Mouse (Mus musculus) spleen, adult 2 months (tissue): Measurements from ENCODE around the gene Pkn3. TPM values are rescaled to one million over a fixed set of nuclear protein-coding genes. Genes with fewer than 3 reads are reported as not detected.

Experiments
- DNase-seq, 2 experiments: peaks; one replicate each; pipeline versions ENCODE4 v3.0.0 to v3.0.0-alpha.2; 2012 to 2021; ENCODE audit warnings: low spot score in 2 of 2, low read depth in 1 of 2
- H3K27ac ChIP-seq: fragments of 200-500 bp; 2 replicates; pipeline ENCODE4 v1.5.1; 2012; ENCODE audit warnings: low read length, inconsistent platforms; ENCODE audit not compliant: insufficient read depth
- H3K27me3 ChIP-seq: fragments of 200-500 bp; 2 replicates; pipeline ENCODE4 v1.6.1; 2012; ENCODE audit warnings: mild to moderate bottlenecking, moderate library complexity, low read length, inconsistent platforms; ENCODE audit not compliant: control insufficient read depth, insufficient read depth
- H3K36me3 ChIP-seq: fragments of 200-500 bp; 2 replicates; pipeline ENCODE4 v1.6.1; 2012; ENCODE audit warnings: mild to moderate bottlenecking, low read length, inconsistent platforms; ENCODE audit not compliant: control insufficient read depth, insufficient read depth
- H3K4me1 ChIP-seq: fragments of 200-500 bp; 2 replicates; pipeline ENCODE4 v1.6.1; 2011; ENCODE audit warnings: inconsistent platforms; ENCODE audit not compliant: control insufficient read depth, insufficient read depth, insufficient read length
- H3K4me3 ChIP-seq: fragments of 200-500 bp; 2 replicates; pipeline ENCODE4 v1.5.1; 2011; ENCODE audit warnings: mild to moderate bottlenecking, inconsistent platforms; ENCODE audit not compliant: insufficient read depth, insufficient read length; ENCODE audit errors: extremely low read depth
- CTCF ChIP-seq: fragments of 200-500 bp; IDR thresholded peaks from 2 replicates; pipeline ENCODE4 v1.5.1; 2011; ENCODE audit warnings: mild to moderate bottlenecking, inconsistent platforms; ENCODE audit not compliant: insufficient read depth, insufficient read length, insufficient replicate concordance; ENCODE audit errors: extremely low read depth
- POLR2A ChIP-seq: fragments of 200-500 bp; IDR thresholded peaks from 2 replicates; pipeline ENCODE4 v1.6.1; 2011; ENCODE audit warnings: low read depth, low read length, inconsistent platforms
- WGBS: fragments of 180-500 bp; shearing (Covaris S2); methylation state at CpG from one replicate; pipeline ENCODE4 v1.1.7; 2018; 5-methylcytosine and 5-hydroxymethylcytosine counted together
- polyA plus RNA-seq: library from polyadenylated mRNA; depleted of rRNA; stranded (reverse); fragments of >200 nt; gene quantifications from 2 replicates; pipeline ENCODE4 v1.2.3, GENCODE M21; 2012

The Pkn3 gene
- polyA plus RNA-seq, 1 experiment = 4.6 TPM

- WGBS = 81% methylated on average over 4 of the region's 4 CpGs
- Histone ChIP-seq H3K27me3 (no peaks in the 10 kb centered on the region), H3K4me1 (no peaks in the 10 kb centered on the region; the same call in 1 of the 2 replicates), H3K36me3 (peaks cover 12% of the 10 kb centered on the region), H3K4me3 (no peak overlapping the region), H3K27ac (no peak overlapping the region)
- TF ChIP-seq POLR2A (no peak), CTCF (no peak)
- DNase-seq = no peak
These were observed 9.8 kb downstream of the Pkn3 start for GRCm38 (mm10) chr2:30087310-30087709.

DNA sequence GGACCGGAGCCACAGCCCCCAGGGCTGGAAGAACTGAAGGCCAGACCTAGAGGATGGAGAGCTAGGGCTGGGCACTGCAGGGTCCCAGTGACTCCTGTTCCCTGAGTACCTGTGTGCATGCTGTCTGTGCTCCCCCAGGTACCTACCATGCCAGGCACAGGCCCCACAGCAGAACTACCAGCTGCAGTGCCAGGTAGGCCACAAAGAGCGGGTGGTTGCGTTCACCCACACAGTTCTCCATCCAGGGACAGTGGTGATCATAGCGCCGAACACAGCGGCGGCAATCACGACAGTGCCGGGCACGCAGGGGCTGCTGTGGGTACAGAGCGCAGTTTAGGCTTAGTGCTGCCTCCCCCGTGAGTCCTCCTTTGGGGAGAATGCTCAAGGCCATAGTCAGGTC is 14.0 kb downstream of the Pkn3 start:
- no peak for DNase-seq
- Histone ChIP-seq H3K27ac (no peak overlapping the region), H3K4me3 (no peak overlapping the region), H3K27me3 (no peaks in the 10 kb centered on the region), H3K36me3 (peaks cover 12% of the 10 kb centered on the region), H3K4me1 (peaks cover 7% of the 10 kb centered on the region; the same call in 1 of the 2 replicates)
- WGBS = 97% methylated on average over 12 of the region's 12 CpGs
- TF ChIP-seq POLR2A (no peak), CTCF (no peak)

GRCm38 (mm10) chr2:30092280-30092918 is 14.9 kb downstream of the Pkn3 start:
- peak overlapping the region; percentile 96; the same call in 1 of the 2 replicates for H3K4me3 ChIP-seq
- H3K27ac ChIP-seq = no peak overlapping the region
- TF ChIP-seq CTCF = no peak
- no peak for TF ChIP-seq POLR2A
- no peaks in the 10 kb centered on the region for H3K27me3 ChIP-seq
- peaks cover 12% of the 10 kb centered on the region for H3K36me3 ChIP-seq
- peaks cover 7% of the 10 kb centered on the region; the same call in 1 of the 2 replicates for H3K4me1 ChIP-seq
- WGBS = 85% methylated on average over 6 of the region's 6 CpGs
- DNase-seq = no peak

- DNase-seq = peak; percentile 98
- WGBS = under 1% methylated on average over 51 of the region's 51 CpGs
- Histone ChIP-seq H3K27me3 (no peaks in the 10 kb centered on the region), H3K27ac (peak within 1 kb of the TSS; percentile 75), H3K4me1 (peaks cover 7% of the 10 kb centered on the region; the same call in 1 of the 2 replicates), H3K36me3 (peaks cover 16% of the 10 kb centered on the region), H3K4me3 (peak within 1 kb of the TSS; percentile 96)
- TF ChIP-seq POLR2A = peak; percentile 69
- TF ChIP-seq CTCF = no peak
These were observed 16.2 kb downstream of the Pkn3 start, which contains the start of gene Zdhhc12 for GRCm38 (mm10) chr2:30093471-30094207. Zdhhc12 (minus strand) TSS chr2:30093648.

GRCm38 (mm10) chr2:30094208-30094588 is 16.7 kb downstream of the Pkn3 start:
- WGBS = under 1% methylated on average over 13 of the region's 13 CpGs
- H3K4me3 ChIP-seq = peak overlapping the region; percentile 96
- no peak for DNase-seq
- H3K36me3 ChIP-seq = peaks cover 19% of the 10 kb centered on the region
- peak overlapping the region; percentile 75 for H3K27ac ChIP-seq
- no peaks in the 10 kb centered on the region for H3K27me3 ChIP-seq
- TF ChIP-seq POLR2A (no peak), CTCF (no peak)
- peaks cover 7% of the 10 kb centered on the region; the same call in 1 of the 2 replicates for H3K4me1 ChIP-seq

DNA sequence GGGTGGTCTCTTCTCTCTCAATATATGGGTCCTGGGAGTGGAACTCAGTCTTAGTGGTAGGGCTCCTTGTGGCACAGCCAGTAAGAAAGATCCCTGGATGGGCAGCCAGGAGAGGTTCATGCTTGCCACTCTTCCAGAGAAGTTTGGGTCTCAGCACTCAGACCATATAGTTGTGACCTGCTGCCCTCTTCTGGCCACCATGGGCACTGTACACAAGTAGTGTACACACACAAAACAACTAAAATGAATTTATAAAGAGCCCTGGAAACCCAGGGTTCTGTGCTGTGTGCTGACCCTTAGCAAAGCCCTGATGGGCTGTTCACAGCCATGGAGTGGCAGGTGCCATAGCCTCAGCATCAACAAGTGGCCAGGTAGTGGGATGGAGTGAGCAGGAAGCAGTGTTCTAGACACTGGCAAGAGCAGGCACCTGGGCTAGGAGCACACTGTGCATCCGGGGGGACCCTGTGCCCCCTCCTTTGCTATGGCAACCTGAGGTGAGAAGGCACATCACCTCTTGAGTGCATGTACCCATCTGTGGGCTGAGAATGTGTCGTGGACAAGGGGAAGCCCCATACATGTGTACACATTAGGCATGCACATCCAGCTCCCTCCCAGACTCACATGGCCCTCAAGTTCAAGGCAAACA is 18.5 kb downstream of the Pkn3 start:
- Histone ChIP-seq H3K4me1 (peaks cover 7% of the 10 kb centered on the region; the same call in 1 of the 2 replicates), H3K27me3 (no peaks in the 10 kb centered on the region), H3K27ac (no peak overlapping the region), H3K4me3 (no peak overlapping the region), H3K36me3 (peaks cover 15% of the 10 kb centered on the region)
- no peak for TF ChIP-seq POLR2A
- peak; percentile 69; the same call in 1 of the 2 replicates for TF ChIP-seq CTCF
- 61% methylated on average over 2 of the region's 2 CpGs for WGBS
- DNase-seq = peak; percentile 35 to 62
